Mouse (Mus musculus) lung, postnatal 0 days (tissue): ENCODE data around the gene E130114P18Rik.

ENCODE experiments used
- CTCF ChIP-seq: IDR thresholded peaks from 2 replicates; pipeline ENCODE4 v1.5.1; 2016; ENCODE audit warnings: antibody characterized with exemption, mild to moderate bottlenecking
- EP300 ChIP-seq: IDR thresholded peaks from 2 replicates; pipeline ENCODE4 v1.6.1; 2016; ENCODE audit warnings: antibody characterized with exemption, mild to moderate bottlenecking, control low read depth

DNA sequence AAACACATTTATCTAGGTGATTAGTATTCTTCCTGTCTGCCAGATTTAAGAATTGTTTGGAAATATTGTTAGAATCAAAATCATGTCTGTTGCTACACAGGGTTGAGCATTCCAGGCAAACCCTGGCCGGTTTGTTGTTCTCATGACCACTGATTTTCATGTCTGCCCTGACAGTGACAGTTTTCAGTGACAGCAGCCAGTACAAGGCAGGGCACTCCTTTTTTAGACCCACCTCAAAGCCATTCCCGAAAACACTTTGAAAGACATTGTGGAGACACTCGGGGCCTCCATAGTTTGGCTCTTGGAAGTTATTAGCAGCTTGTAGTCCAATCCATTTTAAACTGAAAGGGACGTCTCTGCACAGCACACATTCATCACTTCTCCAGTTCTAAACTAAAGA lies 36.1 kb upstream of the E130114P18Rik start:
- no peak for TF ChIP-seq CTCF
- no peak for TF ChIP-seq EP300
